Mouse (Mus musculus): ENCODE results near the gene Poglut1. TPM values are rescaled to one million over a fixed set of nuclear protein-coding genes. Genes with fewer than 3 reads are reported as not detected.

Gene Poglut1
- total RNA-seq, 2 experiments from 2014 or later: 3.2 to 8.5 TPM

DNA sequence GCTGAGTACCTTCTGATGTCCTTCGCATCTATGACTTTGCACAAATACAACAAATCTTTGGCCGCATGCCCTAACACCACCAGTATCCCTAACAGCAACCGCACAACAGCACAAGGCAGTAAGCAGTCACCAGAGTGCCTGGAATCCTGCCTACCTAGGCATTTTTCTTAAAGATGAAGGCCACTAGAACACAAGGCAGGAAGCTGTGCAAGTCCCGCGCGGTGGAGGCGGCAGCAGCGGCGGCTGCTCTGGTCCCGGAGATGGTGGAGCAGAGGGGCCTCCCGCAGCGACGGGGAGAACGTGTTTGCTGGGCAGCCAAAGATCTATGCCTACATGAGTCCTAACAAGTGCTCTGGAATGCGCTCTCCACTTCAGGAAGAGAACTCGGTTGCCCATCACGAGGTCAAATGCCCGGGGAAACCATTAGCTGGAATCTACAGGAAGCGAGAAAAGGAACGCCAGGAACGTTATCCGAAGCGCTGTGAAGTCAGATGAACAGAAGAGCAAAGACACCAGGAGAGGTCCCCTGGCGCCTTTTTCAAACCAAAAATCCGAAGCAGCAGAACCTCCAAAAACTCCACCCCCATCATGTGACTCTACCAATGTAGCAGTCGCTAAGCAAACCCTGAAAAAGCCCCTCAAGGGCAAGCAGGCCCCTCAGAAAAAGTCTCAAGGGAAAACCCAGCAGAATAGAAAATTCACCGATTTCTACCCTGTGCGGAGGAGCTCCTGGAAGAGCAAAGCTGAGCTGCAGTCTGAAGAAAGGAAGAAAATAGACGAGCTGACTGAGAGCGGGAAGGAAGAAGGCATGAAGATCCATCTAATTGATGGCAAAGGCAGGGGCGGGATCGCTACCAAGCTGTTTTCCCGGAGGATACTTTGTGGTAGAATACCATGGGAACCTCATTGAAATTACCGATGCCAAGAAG, 73.5 kb downstream of the Poglut1 start:
- peak; percentile 74 for ATAC-seq (replicated peaks; ENCODE audit: low FRiP score, poor library complexity, severe bottlenecking)

GRCm38 (mm10) chr16:38475681-38476311, 74.3 kb downstream of the Poglut1 start:
- ATAC-seq (replicated peaks; ENCODE audit: low FRiP score, poor library complexity, severe bottlenecking): no peak

Other genes starting within 250 kb of the Poglut1 start
- 0.42 TPM in 1 of 2 replicates, not detected in the other for gene Maats1, start 208.1 kb downstream of the Poglut1 start, total RNA-seq (2015; ENCODE audit: low replicate concordance)
- gene Maats1, start 208.1 kb downstream of the Poglut1 start, total RNA-seq (2017; ENCODE audit: low replicate concordance): not detected in 2 replicates
- 53.5 and 84.5 TPM in 2 replicates for gene Cox17, start 203.3 kb downstream of the Poglut1 start, total RNA-seq (2015; ENCODE audit: low replicate concordance)
- 93.1 and 317 TPM in 2 replicates for gene Cox17, start 203.3 kb downstream of the Poglut1 start, total RNA-seq (2017; ENCODE audit: low replicate concordance)
- gene Gm21987, start 203.2 kb downstream of the Poglut1 start, total RNA-seq (2015; ENCODE audit: low replicate concordance): not detected in 2 replicates
- gene Gm21987, start 203.2 kb downstream of the Poglut1 start, total RNA-seq (2017; ENCODE audit: low replicate concordance): not detected in 2 replicates
- gene Popdc2, start 188.0 kb downstream of the Poglut1 start, total RNA-seq (2015; ENCODE audit: low replicate concordance): 24.9 and 26.5 TPM in 2 replicates
- gene Popdc2, start 188.0 kb downstream of the Poglut1 start, total RNA-seq (2017; ENCODE audit: low replicate concordance): 6.2 and 14.2 TPM in 2 replicates
- 3.7 TPM in 1 of 2 replicates, not detected in the other for gene Pla1a, start 117.1 kb downstream of the Poglut1 start, total RNA-seq (2015; ENCODE audit: low replicate concordance)
- 0.28 TPM in 1 of 2 replicates, not detected in the other for gene Pla1a, start 117.1 kb downstream of the Poglut1 start, total RNA-seq (2017; ENCODE audit: low replicate concordance)
- gene Adprh, start 97.6 kb downstream of the Poglut1 start, total RNA-seq (2015; ENCODE audit: low replicate concordance): 6.1 and 9.2 TPM in 2 replicates
- 2.2 and 4.6 TPM in 2 replicates for gene Adprh, start 97.6 kb downstream of the Poglut1 start, total RNA-seq (2017; ENCODE audit: low replicate concordance)
- gene Cd80, start 94.7 kb downstream of the Poglut1 start, total RNA-seq (2015; ENCODE audit: low replicate concordance): not detected in 2 replicates
- gene Cd80, start 94.7 kb downstream of the Poglut1 start, total RNA-seq (2017; ENCODE audit: low replicate concordance): 0.77 and 0.98 TPM in 2 replicates
- gene Timmdc1, start 27.6 kb downstream of the Poglut1 start, total RNA-seq (2015; ENCODE audit: low replicate concordance): 1.5 and 3.6 TPM in 2 replicates
- 3.8 and 12.4 TPM in 2 replicates for gene Timmdc1, start 27.6 kb downstream of the Poglut1 start, total RNA-seq (2017; ENCODE audit: low replicate concordance)
- gene Tmem39a, start 8.4 kb upstream of the Poglut1 start, total RNA-seq (2015; ENCODE audit: low replicate concordance): 16.1 and 24.2 TPM in 2 replicates
- gene Tmem39a, start 8.4 kb upstream of the Poglut1 start, total RNA-seq (2017; ENCODE audit: low replicate concordance): 15.8 and 26.2 TPM in 2 replicates
- gene Arhgap31, start 163.0 kb upstream of the Poglut1 start, total RNA-seq (2015; ENCODE audit: low replicate concordance): 2.7 TPM in 2 replicates
- gene Arhgap31, start 163.0 kb upstream of the Poglut1 start, total RNA-seq (2017; ENCODE audit: low replicate concordance): 2.0 and 2.3 TPM in 2 replicates
- 7.7 and 19.4 TPM in 2 replicates for gene B4galt4, start 192.0 kb upstream of the Poglut1 start, total RNA-seq (2015; ENCODE audit: low replicate concordance)
- gene B4galt4, start 192.0 kb upstream of the Poglut1 start, total RNA-seq (2017; ENCODE audit: low replicate concordance): 4.4 and 7.4 TPM in 2 replicates